Mouse (Mus musculus): Measurements from ENCODE around the gene Serpina3n.
A peak's percentile ranks its signal among the peaks of the same experiment; 100 is the strongest.
"Not testable (repeated sequence)": the region's sequence is repeated elsewhere in the genome, so short reads cannot be mapped to it uniquely, and the experiment has no call there.

The Serpina3n gene

GRCm38 (mm10) chr12:104433951-104434735 lies 27.6 kb downstream of the Serpina3n start:
- peak; percentile 17 for DNase-seq

GRCm38 (mm10) chr12:104440087-104440760 lies 33.7 kb downstream of the Serpina3n start:
- peak; percentile 83 for DNase-seq

- no peak for DNase-seq
Observed at GRCm38 (mm10) chr12:104443716-104444115, 37.2 kb downstream of the Serpina3n start.

- DNase-seq: not testable (repeated sequence)
Observed at GRCm38 (mm10) chr12:104447056-104447455, 40.5 kb downstream of the Serpina3n start.

GRCm38 (mm10) chr12:104448099-104448498 lies 41.6 kb downstream of the Serpina3n start:
- peak; percentile 50 for DNase-seq

GRCm38 (mm10) chr12:104450257-104450656 lies 43.7 kb downstream of the Serpina3n start:
- no peak for DNase-seq

GRCm38 (mm10) chr12:104453002-104453401 lies 46.5 kb downstream of the Serpina3n start:
- DNase-seq: no peak

GRCm38 (mm10) chr12:104459377-104459776 lies 52.8 kb downstream of the Serpina3n start:
- DNase-seq: no peak

GRCm38 (mm10) chr12:104461372-104461771 lies 54.8 kb downstream of the Serpina3n start:
- no peak for DNase-seq

All from kidney, adult 9 months (tissue).